Mouse (Mus musculus): ENCODE measurements around the gene Ids. TPM values are rescaled to one million over a fixed set of nuclear protein-coding genes. Genes with fewer than 3 reads are reported as not detected.

Gene Ids
- 5.8 and 6.8 TPM in 2 replicates for polyA plus RNA-seq (2012; rRNA removed)

DNA sequence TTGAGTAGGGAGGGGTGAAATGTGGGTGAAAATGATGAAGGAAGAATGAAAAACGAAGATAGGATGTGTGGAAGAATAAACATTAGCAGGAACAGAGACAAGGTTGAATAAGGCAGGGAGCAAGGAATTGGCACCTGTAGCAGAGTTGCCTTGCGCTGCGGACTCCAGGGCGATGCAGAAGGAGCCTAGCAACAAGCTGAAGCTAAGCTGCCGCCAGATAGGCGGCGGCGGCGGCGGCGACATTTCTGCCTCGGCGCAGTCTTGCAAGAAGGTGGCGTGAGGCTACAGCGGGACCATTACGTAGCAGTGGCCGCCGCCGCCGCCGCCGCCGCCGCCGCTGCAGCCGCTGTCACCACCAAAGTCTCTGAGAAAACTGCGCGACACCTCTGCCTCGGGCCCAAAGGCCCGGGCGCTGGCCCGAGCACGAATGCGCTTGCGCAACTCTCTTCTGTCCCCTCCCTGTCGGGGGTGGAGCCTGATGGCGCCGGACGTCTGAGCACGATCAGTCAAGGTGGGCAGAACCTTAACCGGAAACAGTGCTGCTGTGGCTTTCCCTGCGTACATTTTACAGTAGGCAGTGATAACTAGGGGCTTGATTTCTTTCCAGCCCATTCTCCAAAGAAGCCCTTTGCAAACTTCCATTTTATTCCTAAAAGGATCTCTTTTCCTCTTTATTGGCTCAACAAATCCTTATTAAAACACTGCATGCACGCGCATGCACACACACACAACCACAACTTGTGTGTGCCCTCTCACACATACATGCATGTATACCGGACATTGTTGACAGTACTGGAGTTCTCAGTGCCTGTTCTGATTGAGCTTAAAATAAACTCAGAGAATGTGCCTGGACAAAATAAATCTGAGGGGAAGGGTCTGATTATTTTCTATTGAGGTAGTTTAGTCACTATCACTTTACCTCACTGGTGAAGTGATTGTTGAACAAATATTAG lies at the start of gene Ids:
Gene Ids (minus strand): TSS at position 424 of the 953 bp plus-strand sequence.

DNA sequence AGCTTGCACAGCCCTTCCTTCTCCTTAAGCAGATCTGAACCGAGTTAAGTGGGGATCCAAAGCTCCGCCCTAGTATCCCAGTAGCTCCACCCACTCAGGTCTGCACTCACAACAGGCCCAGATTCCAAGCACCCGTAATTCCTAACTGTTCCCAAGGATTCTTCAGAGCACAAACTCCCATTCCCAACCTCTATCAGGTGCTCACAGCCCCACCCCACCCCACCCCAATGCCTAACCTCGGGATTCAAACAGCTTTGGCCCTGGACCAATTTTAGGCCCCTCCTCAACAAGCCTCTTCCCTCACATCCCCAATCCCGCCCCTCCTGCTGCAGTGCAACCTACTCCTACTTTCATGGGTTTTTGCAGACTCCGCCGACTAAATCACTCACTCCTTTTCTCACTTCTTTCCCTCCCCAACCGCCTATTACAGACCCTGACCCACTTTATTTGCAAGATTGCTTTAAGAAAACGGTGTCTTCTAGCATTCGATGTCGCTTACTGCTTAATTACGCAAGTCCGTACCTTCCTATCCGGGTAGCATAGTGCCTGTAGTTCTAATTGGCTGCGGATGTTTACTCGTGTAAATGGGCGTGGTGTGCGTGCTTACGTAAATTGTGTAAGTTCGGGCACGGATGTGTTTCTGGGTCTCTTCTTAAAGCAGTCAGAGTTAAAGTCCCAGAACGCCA lies 20.5 kb upstream of the Ids start, which contains the start of gene 1110012L19Rik:
Gene 1110012L19Rik (plus strand): TSS at position 602 of the 686 bp plus-strand sequence.

Other genes starting within 250 kb of the Ids start
- gene 1110012L19Rik, start 20.8 kb upstream of the Ids start, polyA plus RNA-seq (2012; rRNA removed) = 0.72 and 0.90 TPM in 2 replicates
- 3.0 and 6.1 TPM in 2 replicates for gene Tmem185a, start 112.1 kb upstream of the Ids start, polyA plus RNA-seq (2012; rRNA removed)